Mouse (Mus musculus) embryonic facial prominence, embryonic 14.5 days (tissue): Measurements from ENCODE around the gene Nos1. TPM values are rescaled to one million over a fixed set of nuclear protein-coding genes. Genes with fewer than 3 reads are reported as not detected.

Experiments
- ATAC-seq: fragments of 200-750 bp; cut with Nextera tagmentation; 2 replicates; pipeline ENCODE4 v1.8.0; 2017; ENCODE audit warnings: low read depth, moderate number of reproducible peaks, moderate TSS enrichment
- DNase-seq: peaks from one replicate; pipeline ENCODE4 v3.0.0-alpha.2; 2015; ENCODE audit warnings: low spot score
- H3K27ac ChIP-seq: fragments of 300-500 bp; sonication (generic); replicated peaks from 2 replicates; pipeline ENCODE4 v1.5.1; 2014; ENCODE audit warnings: low read depth, mild to moderate bottlenecking, low read length, moderate library complexity
- H3K27me3 ChIP-seq: fragments of 300-500 bp; sonication (generic); replicated peaks from 2 replicates; pipeline ENCODE4 v1.6.1; 2014; ENCODE audit warnings: low read length; ENCODE audit not compliant: control insufficient read depth, insufficient read depth
- H3K36me3 ChIP-seq: fragments of 300-500 bp; sonication (generic); 2 replicates; pipeline ENCODE4 v1.6.1; 2014; ENCODE audit warnings: low read length, mixed read lengths; ENCODE audit not compliant: control insufficient read depth, insufficient read depth
- H3K4me1 ChIP-seq: fragments of 300-500 bp; sonication (generic); 2 replicates; pipeline ENCODE4 v1.6.1; 2014; ENCODE audit warnings: antibody characterized with exemption, low read length; ENCODE audit not compliant: control insufficient read depth, insufficient read depth
- H3K4me2 ChIP-seq: fragments of 300-500 bp; sonication (generic); 2 replicates; pipeline ENCODE4 v1.6.1; 2014; ENCODE audit warnings: low read depth, mild to moderate bottlenecking, low read length, moderate library complexity, mixed read lengths
- H3K4me3 ChIP-seq: fragments of 300-500 bp; sonication (generic); 2 replicates; pipeline ENCODE4 v1.5.1; 2014; ENCODE audit warnings: low read depth, mild to moderate bottlenecking, low read length
- H3K9ac ChIP-seq: fragments of 300-500 bp; sonication (generic); 2 replicates; pipeline ENCODE4 v1.6.1; 2014; ENCODE audit warnings: low read depth, mild to moderate bottlenecking, low read length, moderate library complexity, mixed read lengths
- H3K9me3 ChIP-seq: fragments of 300-500 bp; sonication (generic); 2 replicates; pipeline ENCODE4 v1.6.1; 2016; ENCODE audit warnings: low read length; ENCODE audit not compliant: control insufficient read depth
- WGBS: fragments of 180-500 bp; shearing (Covaris S2); extraction: QIAGEN DNeasy Blood & Tissue Kit; methylation state at CpG from one replicate; pipeline ENCODE4 v1.1.7; 2014; 5-methylcytosine and 5-hydroxymethylcytosine counted together
- polyA plus RNA-seq: library from polyadenylated mRNA; unstranded; fragments of >200 nt; fragmentation: Nextera tagmentation; extraction: Ambion mirVana; gene quantifications from 2 replicates; pipeline ENCODE4 v1.2.1, GENCODE M21; 2014

Gene Nos1
- polyA plus RNA-seq, 1 experiment from 2014 or later: 2.5 TPM

- Histone ChIP-seq H3K4me3 (no peak overlapping the region), H3K9me3 (no peaks in the 10 kb centered on the region), H3K36me3 (peaks cover 55% of the 10 kb centered on the region), H3K27ac (no peak overlapping the region), H3K4me1 (peaks cover 12% of the 10 kb centered on the region), H3K4me2 (no peak overlapping the region), H3K9ac (no peak overlapping the region), H3K27me3 (no peaks in the 10 kb centered on the region)
- WGBS: 74% methylated on average over 5 of the region's 5 CpGs
- ATAC-seq (no peak), DNase-seq (no peak)
Observed at GRCm38 (mm10) chr5:117979082-117979481, 198.2 kb downstream of the Nos1 start.

- Histone ChIP-seq H3K4me1 (peaks cover 12% of the 10 kb centered on the region), H3K36me3 (peaks cover 69% of the 10 kb centered on the region), H3K9ac (no peak overlapping the region), H3K27ac (no peak overlapping the region), H3K9me3 (no peaks in the 10 kb centered on the region), H3K4me2 (no peak overlapping the region), H3K27me3 (no peaks in the 10 kb centered on the region), H3K4me3 (no peak overlapping the region)
- DNase-seq (no peak), ATAC-seq (no peak)
- WGBS: 82% methylated on average over 8 of the region's 8 CpGs
Observed at GRCm38 (mm10) chr5:117980921-117981320, 200.1 kb downstream of the Nos1 start.

GRCm38 (mm10) chr5:117981943-117982342 lies 201.1 kb downstream of the Nos1 start:
- Histone ChIP-seq H3K4me2 (no peak overlapping the region), H3K4me1 (peaks cover 12% of the 10 kb centered on the region), H3K9me3 (no peaks in the 10 kb centered on the region), H3K36me3 (peaks cover 79% of the 10 kb centered on the region), H3K9ac (no peak overlapping the region), H3K27me3 (no peaks in the 10 kb centered on the region), H3K27ac (no peak overlapping the region), H3K4me3 (no peak overlapping the region)
- DNase-seq: no peak
- ATAC-seq: no peak
- 76% methylated on average over 5 of the region's 5 CpGs for WGBS

- ATAC-seq: no peak
- 49% methylated on average over 4 of the region's 4 CpGs for WGBS
- Histone ChIP-seq H3K36me3 (peaks cover 95% of the 10 kb centered on the region), H3K9me3 (no peaks in the 10 kb centered on the region), H3K4me1 (no peaks in the 10 kb centered on the region), H3K9ac (no peak overlapping the region), H3K27me3 (no peaks in the 10 kb centered on the region), H3K4me2 (no peak overlapping the region), H3K4me3 (no peak overlapping the region), H3K27ac (no peak overlapping the region)
- DNase-seq: no peak
Observed at GRCm38 (mm10) chr5:117986327-117986726, 205.5 kb downstream of the Nos1 start.

- H3K27me3 ChIP-seq: no peaks in the 10 kb centered on the region
- H3K4me2 ChIP-seq: no peak overlapping the region
- no peak overlapping the region for H3K4me3 ChIP-seq
- WGBS: 87% methylated on average over 3 of the region's 3 CpGs
- H3K27ac ChIP-seq: no peak overlapping the region
- no peak for DNase-seq
- H3K36me3 ChIP-seq: peaks cover 95% of the 10 kb centered on the region
- no peaks in the 10 kb centered on the region for H3K9me3 ChIP-seq
- H3K4me1 ChIP-seq: no peaks in the 10 kb centered on the region
- ATAC-seq: no peak
- no peak overlapping the region for H3K9ac ChIP-seq
Observed at GRCm38 (mm10) chr5:117987891-117988290, 207.1 kb downstream of the Nos1 start.

- H3K27me3 ChIP-seq: no peaks in the 10 kb centered on the region
- H3K36me3 ChIP-seq: peaks cover 94% of the 10 kb centered on the region
- H3K4me3 ChIP-seq: no peak overlapping the region
- H3K9me3 ChIP-seq: no peaks in the 10 kb centered on the region
- H3K27ac ChIP-seq: no peak overlapping the region
- WGBS: 78% methylated on average over 9 of the region's 9 CpGs
- ATAC-seq: no peak
- H3K9ac ChIP-seq: no peak overlapping the region
- H3K4me1 ChIP-seq: no peaks in the 10 kb centered on the region
- no peak overlapping the region for H3K4me2 ChIP-seq
- DNase-seq: no peak
Observed at GRCm38 (mm10) chr5:117988367-117988766, 207.5 kb downstream of the Nos1 start.

GRCm38 (mm10) chr5:117989773-117990172 lies 208.9 kb downstream of the Nos1 start:
- H3K36me3 ChIP-seq: peaks cover 96% of the 10 kb centered on the region
- WGBS: 94% methylated on average over 6 of the region's 6 CpGs

GRCm38 (mm10) chr5:117990957-117991356 lies 210.1 kb downstream of the Nos1 start:
- peaks cover 98% of the 10 kb centered on the region for H3K36me3 ChIP-seq
- no peaks in the 10 kb centered on the region for H3K9me3 ChIP-seq
- WGBS: 88% methylated on average over 3 of the region's 3 CpGs
- H3K9ac ChIP-seq: no peak overlapping the region
- H3K4me2 ChIP-seq: no peak overlapping the region
- no peak overlapping the region for H3K4me3 ChIP-seq
- DNase-seq (no peak), ATAC-seq (no peak)
- no peaks in the 10 kb centered on the region for H3K27me3 ChIP-seq
- no peak overlapping the region for H3K27ac ChIP-seq
- no peaks in the 10 kb centered on the region for H3K4me1 ChIP-seq

More at GRCm38 (mm10) chr5:117989773-117990172, 208.9 kb downstream of the Nos1 start:
- H3K4me1 ChIP-seq: no peaks in the 10 kb centered on the region
- H3K4me2 ChIP-seq: no peak overlapping the region
- DNase-seq (no peak), ATAC-seq (no peak)
- no peaks in the 10 kb centered on the region for H3K27me3 ChIP-seq
- H3K27ac ChIP-seq: no peak overlapping the region
- H3K4me3 ChIP-seq: no peak overlapping the region
- H3K9me3 ChIP-seq: no peaks in the 10 kb centered on the region
- no peak overlapping the region for H3K9ac ChIP-seq

GRCm38 (mm10) chr5:117993550-117993949 lies 212.7 kb downstream of the Nos1 start:
- no peaks in the 10 kb centered on the region for H3K9me3 ChIP-seq
- H3K4me2 ChIP-seq: no peak overlapping the region

More at GRCm38 (mm10) chr5:117993550-117993949, 212.7 kb downstream of the Nos1 start:
- no peaks in the 10 kb centered on the region for H3K27me3 ChIP-seq
- no peak overlapping the region for H3K4me3 ChIP-seq
- H3K27ac ChIP-seq: no peak overlapping the region
- no peaks in the 10 kb centered on the region for H3K4me1 ChIP-seq
- WGBS: 90% methylated on average over 6 of the region's 6 CpGs
- no peak overlapping the region for H3K9ac ChIP-seq
- ATAC-seq (no peak), DNase-seq (no peak)
- peaks cover 97% of the 10 kb centered on the region for H3K36me3 ChIP-seq
